Mouse (Mus musculus): ENCODE measurements around the gene Cpne7.

DNA sequence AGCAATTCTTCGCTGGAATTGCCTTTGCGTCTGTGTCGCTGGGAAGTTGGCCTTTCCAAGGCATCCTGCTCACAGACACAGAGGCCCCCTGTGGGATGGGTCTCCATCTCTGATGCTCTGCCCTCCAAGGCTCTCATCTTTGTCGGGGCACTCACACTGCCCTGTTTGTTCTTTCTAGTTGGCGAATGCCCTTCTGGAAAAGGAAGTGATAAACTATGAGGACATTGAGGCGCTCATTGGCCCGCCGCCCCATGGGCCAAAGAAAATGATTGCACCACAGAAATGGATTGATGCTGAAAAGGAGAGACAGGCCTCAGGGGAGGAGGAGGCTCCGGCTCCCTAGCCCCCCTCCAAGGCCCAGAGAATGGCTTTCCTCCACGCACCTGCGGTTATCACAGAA lies 20.0 kb upstream of the Cpne7 start:
- TF ChIP-seq POLR2A (IDR thresholded peaks at IDR 0.05; ENCODE audit: control insufficient read depth, low read depth, low read length) (no peak), CTCF (IDR thresholded peaks at IDR 0.05; ENCODE audit: control insufficient read depth, insufficient read depth, insufficient replicate concordance, low read depth, low read length) (no peak)

All from testis, adult 2 months (tissue).